Mouse (Mus musculus): ENCODE data around the gene Adam25. TPM values are rescaled to one million over a fixed set of nuclear protein-coding genes. Genes with fewer than 3 reads are reported as not detected.
"Not testable (repeated sequence)": the region's sequence is repeated elsewhere in the genome, so short reads cannot be mapped to it uniquely, and the experiment has no call there.

The Adam25 gene
- not detected in 2 replicates for polyA plus RNA-seq (2014; fragmentation: Nextera tagmentation; extraction: Ambion mirVana)

- not testable (repeated sequence) for H3K9me3 ChIP-seq (ENCODE audit: control insufficient read depth, low read length); H3K9ac ChIP-seq (replicated peaks; ENCODE audit: low read depth, low read length); H3K27ac ChIP-seq (ENCODE audit: low read depth, low read length); H3K4me1 ChIP-seq (ENCODE audit: control insufficient read depth, insufficient read depth, low read length); H3K4me2 ChIP-seq (ENCODE audit: low read depth, low read length); ATAC-seq (ENCODE audit: low read depth); H3K36me3 ChIP-seq (ENCODE audit: control insufficient read depth, insufficient read depth, low read length); H3K27me3 ChIP-seq (ENCODE audit: control insufficient read depth, insufficient read depth, low read length); H3K4me3 ChIP-seq (ENCODE audit: low read depth, low read length)
- WGBS = 65% methylated on average over 1 of the region's 1 CpGs
These were observed at the start of gene Adam25 for GRCm38 (mm10) chr8:40751908-40752307. Gene Adam25, plus strand, starts transcription at chr8:40752208.

DNA sequence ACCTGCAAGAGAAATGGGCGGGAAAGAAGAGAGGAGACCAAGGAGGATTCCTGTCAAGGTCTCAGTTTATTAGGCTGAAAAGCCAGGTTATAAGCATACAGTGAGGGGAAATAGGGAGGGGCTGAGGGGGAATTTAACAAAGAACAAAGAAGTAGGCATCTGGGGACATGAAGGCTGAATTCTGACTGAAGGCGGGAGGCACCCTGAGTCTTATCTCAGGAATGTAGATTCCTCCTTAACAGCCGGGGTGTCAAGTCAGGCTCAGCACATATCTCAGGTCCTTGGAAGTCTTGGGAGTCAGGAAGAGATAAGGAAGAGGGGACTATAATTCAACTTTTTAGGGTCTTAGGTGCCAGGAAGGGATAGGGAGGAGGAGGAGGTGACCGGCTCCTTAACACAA, 36.6 kb upstream of the Adam25 start:
- not testable (repeated sequence) for ATAC-seq (ENCODE audit: low read depth); H3K9me3 ChIP-seq (ENCODE audit: control insufficient read depth, low read length); H3K27me3 ChIP-seq (ENCODE audit: control insufficient read depth, insufficient read depth, low read length); H3K9ac ChIP-seq (replicated peaks; ENCODE audit: low read depth, low read length); H3K4me3 ChIP-seq (ENCODE audit: low read depth, low read length); H3K4me1 ChIP-seq (ENCODE audit: control insufficient read depth, insufficient read depth, low read length); H3K27ac ChIP-seq (ENCODE audit: low read depth, low read length); H3K4me2 ChIP-seq (ENCODE audit: low read depth, low read length); H3K36me3 ChIP-seq (ENCODE audit: control insufficient read depth, insufficient read depth, low read length)
- 97% methylated on average over 4 of the region's 4 CpGs for WGBS

GRCm38 (mm10) chr8:40715986-40716385, 36.0 kb upstream of the Adam25 start:
- no peaks in the 10 kb centered on the region for H3K36me3 ChIP-seq (ENCODE audit: control insufficient read depth, insufficient read depth, low read length)
- H3K9me3 ChIP-seq (ENCODE audit: control insufficient read depth, low read length) = no peaks in the 10 kb centered on the region
- H3K4me2 ChIP-seq (ENCODE audit: low read depth, low read length) = no peak overlapping the region
- H3K4me1 ChIP-seq (ENCODE audit: control insufficient read depth, insufficient read depth, low read length) = no peaks in the 10 kb centered on the region
- H3K4me3 ChIP-seq (ENCODE audit: low read depth, low read length) = no peak overlapping the region
- 80% methylated on average over 7 of the region's 7 CpGs for WGBS
- H3K27me3 ChIP-seq (ENCODE audit: control insufficient read depth, insufficient read depth, low read length) = no peaks in the 10 kb centered on the region
- no peak overlapping the region for H3K27ac ChIP-seq (ENCODE audit: low read depth, low read length)
- H3K9ac ChIP-seq (replicated peaks; ENCODE audit: low read depth, low read length) = no peak overlapping the region
- ATAC-seq (ENCODE audit: low read depth) = no peak

GRCm38 (mm10) chr8:40783320-40783719, 31.3 kb downstream of the Adam25 start:
- H3K27ac ChIP-seq (ENCODE audit: low read depth, low read length) = no peak overlapping the region
- H3K4me1 ChIP-seq (ENCODE audit: control insufficient read depth, insufficient read depth, low read length) = no peaks in the 10 kb centered on the region
- no peaks in the 10 kb centered on the region for H3K36me3 ChIP-seq (ENCODE audit: control insufficient read depth, insufficient read depth, low read length)
- H3K4me3 ChIP-seq (ENCODE audit: low read depth, low read length) = no peak overlapping the region
- H3K4me2 ChIP-seq (ENCODE audit: low read depth, low read length) = no peak overlapping the region
- ATAC-seq (ENCODE audit: low read depth) = no peak
- H3K9ac ChIP-seq (replicated peaks; ENCODE audit: low read depth, low read length) = no peak overlapping the region
- H3K9me3 ChIP-seq (ENCODE audit: control insufficient read depth, low read length) = no peaks in the 10 kb centered on the region
- no peaks in the 10 kb centered on the region for H3K27me3 ChIP-seq (ENCODE audit: control insufficient read depth, insufficient read depth, low read length)

GRCm38 (mm10) chr8:40792973-40793372, 41.0 kb downstream of the Adam25 start, which contains the start of gene Adam20:
Gene Adam20, plus strand, starts transcription at chr8:40793273.
- H3K27ac ChIP-seq (ENCODE audit: low read depth, low read length); ATAC-seq (ENCODE audit: low read depth); H3K4me2 ChIP-seq (ENCODE audit: low read depth, low read length); H3K9me3 ChIP-seq (ENCODE audit: control insufficient read depth, low read length); H3K36me3 ChIP-seq (ENCODE audit: control insufficient read depth, insufficient read depth, low read length); H3K27me3 ChIP-seq (ENCODE audit: control insufficient read depth, insufficient read depth, low read length); H3K9ac ChIP-seq (replicated peaks; ENCODE audit: low read depth, low read length); H3K4me3 ChIP-seq (ENCODE audit: low read depth, low read length); H3K4me1 ChIP-seq (ENCODE audit: control insufficient read depth, insufficient read depth, low read length): not testable (repeated sequence)
- WGBS = 88% methylated on average over 1 of the region's 1 CpGs

- no peak overlapping the region for H3K4me2 ChIP-seq (ENCODE audit: low read depth, low read length)
- ATAC-seq (ENCODE audit: low read depth) = no peak
- H3K27ac ChIP-seq (ENCODE audit: low read depth, low read length) = no peak overlapping the region
- WGBS = 82% methylated on average over 2 of the region's 2 CpGs
- H3K4me3 ChIP-seq (ENCODE audit: low read depth, low read length) = no peak overlapping the region
- no peaks in the 10 kb centered on the region for H3K4me1 ChIP-seq (ENCODE audit: control insufficient read depth, insufficient read depth, low read length)
- no peaks in the 10 kb centered on the region for H3K36me3 ChIP-seq (ENCODE audit: control insufficient read depth, insufficient read depth, low read length)
- no peaks in the 10 kb centered on the region for H3K27me3 ChIP-seq (ENCODE audit: control insufficient read depth, insufficient read depth, low read length)
- no peak overlapping the region for H3K9ac ChIP-seq (replicated peaks; ENCODE audit: low read depth, low read length)
- H3K9me3 ChIP-seq (ENCODE audit: control insufficient read depth, low read length) = no peaks in the 10 kb centered on the region
These were observed 51.5 kb downstream of the Adam25 start for GRCm38 (mm10) chr8:40803379-40804079.

Other genes starting within 250 kb of the Adam25 start
- gene Adam24, start 77.1 kb upstream of the Adam25 start, polyA plus RNA-seq (2014; fragmentation: Nextera tagmentation; extraction: Ambion mirVana) = not detected in 2 replicates
- not detected in 2 replicates for gene Adam20, start 41.1 kb downstream of the Adam25 start, polyA plus RNA-seq (2014; fragmentation: Nextera tagmentation; extraction: Ambion mirVana)
- gene Adam39, start 70.8 kb downstream of the Adam25 start, polyA plus RNA-seq (2014; fragmentation: Nextera tagmentation; extraction: Ambion mirVana) = not detected in 2 replicates